Mouse (Mus musculus): Measurements from ENCODE around the gene Zfp385c. TPM values are rescaled to one million over a fixed set of nuclear protein-coding genes. Genes with fewer than 3 reads are reported as not detected.

The Zfp385c gene
- not detected in 2 replicates for polyA plus RNA-seq (2012; ENCODE audit: insufficient read depth, insufficient read length, missing spikeins)

DNA sequence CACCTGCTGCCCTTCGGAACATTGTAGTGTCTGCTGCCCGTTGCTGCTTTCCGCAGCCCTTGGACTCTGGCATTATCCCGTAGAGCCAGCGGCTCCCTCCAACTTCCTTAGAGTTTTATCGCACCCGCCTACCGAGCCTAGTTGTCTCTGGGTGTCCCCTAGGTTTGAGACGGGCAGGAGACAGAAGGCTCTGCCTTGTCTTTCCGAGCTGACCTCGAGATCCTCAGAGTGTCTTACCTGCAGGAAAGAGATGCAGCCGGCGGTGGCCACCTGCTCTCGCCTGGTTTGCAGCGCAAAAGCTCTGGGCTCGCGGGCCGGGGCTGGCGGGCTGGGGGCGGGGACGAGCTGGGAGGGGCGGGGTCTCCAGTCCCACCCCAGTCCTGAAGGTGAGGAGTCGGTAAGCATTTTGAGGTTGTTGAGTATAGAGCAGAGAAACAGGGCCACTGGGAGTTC, at the start of gene Zfp385c:
Zfp385c (minus strand) TSS at position 292 of the 453 bp plus-strand sequence.
- Histone ChIP-seq H3K4me3 (ENCODE audit: insufficient read depth, low read length) (peak within 1 kb of the TSS; percentile 37), H3K4me1 (ENCODE audit: control insufficient read depth, insufficient read depth, low read length) (peaks cover 3% of the 10 kb centered on the region; the same call in 1 of the 2 replicates)
- TF ChIP-seq CTCF (IDR thresholded peaks at IDR 0.05; ENCODE audit: low read depth, low read length) (no peak), POLR2A (IDR thresholded peaks at IDR 0.05; ENCODE audit: borderline replicate concordance, low read depth, low read length) (no peak)

GRCm38 (mm10) chr11:100741348-100741747, 49.1 kb upstream of the Zfp385c start:
- Histone ChIP-seq H3K27ac (ENCODE audit: insufficient read depth, low read depth, low read length) (no peak overlapping the region), H3K4me3 (ENCODE audit: insufficient read depth, low read length) (no peak overlapping the region), H3K4me1 (ENCODE audit: control insufficient read depth, insufficient read depth, low read length) (peaks cover 8% of the 10 kb centered on the region)
- TF ChIP-seq POLR2A (IDR thresholded peaks at IDR 0.05; ENCODE audit: borderline replicate concordance, low read depth, low read length) (no peak), CTCF (IDR thresholded peaks at IDR 0.05; ENCODE audit: low read depth, low read length) (no peak)

More for the DNA sequence above, at the start of gene Zfp385c:
- no peak within 1 kb of the TSS for H3K27ac ChIP-seq (ENCODE audit: insufficient read depth, low read depth, low read length)

DNA sequence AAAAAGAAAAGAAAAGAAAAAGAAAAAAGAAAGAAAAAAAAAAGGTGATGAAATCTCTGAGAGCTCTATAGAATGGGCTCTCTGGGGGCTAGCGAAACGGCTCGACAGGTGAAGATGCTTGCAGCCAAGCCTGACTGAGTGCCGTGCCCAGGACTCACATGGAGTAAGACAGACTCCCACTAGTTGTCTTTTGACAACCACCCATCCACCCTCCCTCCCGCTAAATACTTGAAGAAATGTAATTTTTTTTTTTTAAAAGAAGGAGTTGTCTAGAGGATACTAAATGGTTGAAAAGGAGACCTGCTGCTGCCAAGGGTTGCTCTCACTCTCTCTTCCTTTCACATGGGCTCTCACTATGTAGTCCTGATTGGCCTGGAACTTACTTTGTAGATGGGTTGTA, 46.5 kb upstream of the Zfp385c start:
- TF ChIP-seq POLR2A (IDR thresholded peaks at IDR 0.05; ENCODE audit: borderline replicate concordance, low read depth, low read length) (no peak), CTCF (IDR thresholded peaks at IDR 0.05; ENCODE audit: low read depth, low read length) (no peak)

GRCm38 (mm10) chr11:100738066-100738604, 45.9 kb upstream of the Zfp385c start, which contains the start of gene Rab5c:
Rab5c (minus strand) TSS chr11:100738215.
- TF ChIP-seq POLR2A (IDR thresholded peaks at IDR 0.05; ENCODE audit: borderline replicate concordance, low read depth, low read length) (no peak), CTCF (IDR thresholded peaks at IDR 0.05; ENCODE audit: low read depth, low read length) (no peak)
- Histone ChIP-seq H3K4me1 (ENCODE audit: control insufficient read depth, insufficient read depth, low read length) (peaks cover 20% of the 10 kb centered on the region), H3K4me3 (ENCODE audit: insufficient read depth, low read length) (peak within 1 kb of the TSS; percentile 93), H3K27ac (ENCODE audit: insufficient read depth, low read depth, low read length) (peak within 1 kb of the TSS; percentile 80)

More for the DNA sequence above, 46.5 kb upstream of the Zfp385c start:
- peaks cover 19% of the 10 kb centered on the region for H3K4me1 ChIP-seq (ENCODE audit: control insufficient read depth, insufficient read depth, low read length)
- peak overlapping the region; percentile 66; the same call in 1 of the 2 replicates for H3K4me3 ChIP-seq (ENCODE audit: insufficient read depth, low read length)
- no peak overlapping the region for H3K27ac ChIP-seq (ENCODE audit: insufficient read depth, low read depth, low read length)

- Histone ChIP-seq H3K4me3 (ENCODE audit: insufficient read depth, low read length) (peak overlapping the region; percentile 93), H3K27ac (ENCODE audit: insufficient read depth, low read depth, low read length) (peak overlapping the region; percentile 80), H3K4me1 (ENCODE audit: control insufficient read depth, insufficient read depth, low read length) (peaks cover 26% of the 10 kb centered on the region)
- TF ChIP-seq CTCF (IDR thresholded peaks at IDR 0.05; ENCODE audit: low read depth, low read length) = no peak
- no peak for TF ChIP-seq POLR2A (IDR thresholded peaks at IDR 0.05; ENCODE audit: borderline replicate concordance, low read depth, low read length)
Observed at GRCm38 (mm10) chr11:100737105-100737733, 45.0 kb upstream of the Zfp385c start.

GRCm38 (mm10) chr11:100736746-100737080, 44.5 kb upstream of the Zfp385c start:
- H3K4me1 ChIP-seq (ENCODE audit: control insufficient read depth, insufficient read depth, low read length) = peaks cover 28% of the 10 kb centered on the region
- H3K27ac ChIP-seq (ENCODE audit: insufficient read depth, low read depth, low read length) = peak overlapping the region; percentile 80
- TF ChIP-seq POLR2A (IDR thresholded peaks at IDR 0.05; ENCODE audit: borderline replicate concordance, low read depth, low read length) (no peak), CTCF (IDR thresholded peaks at IDR 0.05; ENCODE audit: low read depth, low read length) (no peak)
- peak overlapping the region; percentile 93 for H3K4me3 ChIP-seq (ENCODE audit: insufficient read depth, low read length)

- Histone ChIP-seq H3K27ac (ENCODE audit: insufficient read depth, low read depth, low read length) (peak overlapping the region; percentile 80), H3K4me3 (ENCODE audit: insufficient read depth, low read length) (peak overlapping the region; percentile 93), H3K4me1 (ENCODE audit: control insufficient read depth, insufficient read depth, low read length) (peaks cover 34% of the 10 kb centered on the region)
- no peak for TF ChIP-seq CTCF (IDR thresholded peaks at IDR 0.05; ENCODE audit: low read depth, low read length)
- TF ChIP-seq POLR2A (IDR thresholded peaks at IDR 0.05; ENCODE audit: borderline replicate concordance, low read depth, low read length) = no peak
Observed at GRCm38 (mm10) chr11:100735954-100736745, 43.9 kb upstream of the Zfp385c start.

- Histone ChIP-seq H3K4me3 (ENCODE audit: insufficient read depth, low read length) (peak overlapping the region; percentile 93), H3K27ac (ENCODE audit: insufficient read depth, low read depth, low read length) (peak overlapping the region; percentile 21), H3K4me1 (ENCODE audit: control insufficient read depth, insufficient read depth, low read length) (peaks cover 40% of the 10 kb centered on the region)
- no peak for TF ChIP-seq CTCF (IDR thresholded peaks at IDR 0.05; ENCODE audit: low read depth, low read length)
- TF ChIP-seq POLR2A (IDR thresholded peaks at IDR 0.05; ENCODE audit: borderline replicate concordance, low read depth, low read length) = no peak
Observed at GRCm38 (mm10) chr11:100735134-100735865, 43.0 kb upstream of the Zfp385c start.
